8 mouse cellular contexts compared by ENCODE assay signal in genomic region chr8:71665331-71666130, GRCm38 (mm10). TPM values are rescaled to one million over a fixed set of nuclear protein-coding genes. Genes with fewer than 3 reads are reported as not detected.
DNase-seq lines count a peak whose midpoint lies in the region; ATAC-seq and TF ChIP-seq lines count a peak whose summit lies in the region.

No protein-coding gene starts in this region.

- H3K4me3 ChIP-seq in hindbrain, embryonic 14.5 days (replicated peaks; ENCODE audit: low read length): no peak overlapping the region
- H3K4me3 ChIP-seq in liver, adult 2 months (ENCODE audit: insufficient read depth, low read depth, low read length): no peak overlapping the region
- H3K4me3 ChIP-seq in midbrain, postnatal 0 days (ENCODE audit: low read depth, low read length): no peak overlapping the region

- WGBS in hindbrain, embryonic 14.5 days: 5% methylated on average over 22 of the region's 22 CpGs
- WGBS in liver, adult 2 months: 11% methylated on average over 21 of the region's 22 CpGs
- WGBS in midbrain, postnatal 0 days: 10% methylated on average over 20 of the region's 22 CpGs

- H3K4me1 ChIP-seq in hindbrain, embryonic 14.5 days (replicated peaks; ENCODE audit: control insufficient read depth, insufficient read depth, low read length): peaks cover 36% of the 10 kb centered on the region
- H3K4me1 ChIP-seq in liver, adult 2 months (ENCODE audit: control insufficient read depth, insufficient read depth, low read length): 0 out of 2 replicates have a peak, but pooled peaks cover 2% of the 10 kb centered on the region
- H3K4me1 ChIP-seq in midbrain, postnatal 0 days (ENCODE audit: insufficient read depth, low read length): peaks cover 17% of the 10 kb centered on the region; the same call in 1 of the 2 replicates

- no peak for TF ChIP-seq CTCF in liver, adult 2 months (IDR thresholded peaks at IDR 0.05; ENCODE audit: low read depth, low read length)
- no peak for TF ChIP-seq CTCF in midbrain, postnatal 0 days (IDR thresholded peaks at IDR 0.05)

- peaks cover 1% of the 10 kb centered on the region for H3K27me3 ChIP-seq in hindbrain, embryonic 14.5 days (ENCODE audit: control insufficient read depth, insufficient read depth, low read length)
- peaks cover 2% of the 10 kb centered on the region; the same call in 1 of the 2 replicates for H3K27me3 ChIP-seq in liver, adult 2 months (ENCODE audit: control insufficient read depth, insufficient read depth, low read length)
- H3K27me3 ChIP-seq in midbrain, postnatal 0 days (ENCODE audit: insufficient read depth, low read length): no peaks in the 10 kb centered on the region

- H3K36me3 ChIP-seq in hindbrain, embryonic 14.5 days (replicated peaks; ENCODE audit: control insufficient read depth, insufficient read depth): peaks cover 25% of the 10 kb centered on the region
- H3K36me3 ChIP-seq in liver, adult 2 months (ENCODE audit: control insufficient read depth, insufficient read depth, low read length): no peaks in the 10 kb centered on the region
- peaks cover 33% of the 10 kb centered on the region for H3K36me3 ChIP-seq in midbrain, postnatal 0 days (ENCODE audit: insufficient read depth, low read length)

- no peaks in the 10 kb centered on the region for H3K79me2 ChIP-seq in liver, adult 2 months (ENCODE audit: control insufficient read depth, insufficient read depth, low read length)

- peak overlapping the region; percentile 16; the same call in 1 of the 2 replicates for H3K4me2 ChIP-seq in hindbrain, embryonic 14.5 days (replicated peaks)
- H3K4me2 ChIP-seq in midbrain, postnatal 0 days (ENCODE audit: low read depth, low read length, poor library complexity, severe bottlenecking): peak overlapping the region; percentile 9; the same call in 1 of the 2 replicates

- peak; percentile 53 for DNase-seq in ovary, adult 18-20 months (ENCODE audit: low spot score)
- DNase-seq in ovary, postnatal 10 days (ENCODE audit: low spot score): no peak
- peak; percentile 70 for DNase-seq in c-Kit-positive CD71-negative TER-119-negative erythroid progenitor cells, embryonic 14.5 days (ENCODE audit: low read depth)
- no peak for DNase-seq in hindbrain, embryonic 14.5 days (ENCODE audit: low spot score)
- DNase-seq in liver, adult 2 months (ENCODE audit: extremely low read depth, low read depth, low spot score): peak; percentile 38
- DNase-seq in midbrain, postnatal 0 days (ENCODE audit: low spot score): peak; percentile 40
- peak; percentile 59 for DNase-seq in thymus, postnatal 25 days
- no peak for DNase-seq in gastrocnemius, postnatal 25 days

- no peaks in the 10 kb centered on the region for H3K9me3 ChIP-seq in hindbrain, embryonic 14.5 days (ENCODE audit: control insufficient read depth, low read length)
- H3K9me3 ChIP-seq in midbrain, postnatal 0 days (ENCODE audit: low read length): no peaks in the 10 kb centered on the region

- H3K9ac ChIP-seq in hindbrain, embryonic 14.5 days: no peak overlapping the region
- H3K9ac ChIP-seq in liver, adult 2 months (ENCODE audit: low read depth, low read length): no peak overlapping the region
- no peak overlapping the region for H3K9ac ChIP-seq in midbrain, postnatal 0 days (replicated peaks; ENCODE audit: low read length, poor library complexity, severe bottlenecking)

- TF ChIP-seq POLR2A in liver, adult 2 months (IDR thresholded peaks at IDR 0.05; ENCODE audit: extremely low read depth, insufficient read depth, low read length): no peak

- no peak overlapping the region for H3K27ac ChIP-seq in hindbrain, embryonic 14.5 days
- no peak overlapping the region for H3K27ac ChIP-seq in liver, adult 2 months (replicated peaks; ENCODE audit: insufficient read depth, low read depth, low read length)
- H3K27ac ChIP-seq in midbrain, postnatal 0 days (ENCODE audit: low read depth, low read length): no peak overlapping the region

- peak; percentile 29; the same call in 1 of the 2 replicates for ATAC-seq in hindbrain, embryonic 14.5 days (ENCODE audit: low FRiP score)
- no peak for ATAC-seq in midbrain, postnatal 0 days (ENCODE audit: low FRiP score)

RNA-seq across cellular contexts. Expression of gene Unc13a, which starts 6.0 kb away (rescaled TPM):
- polyA plus RNA-seq in hindbrain, embryonic 14.5 days (2014; fragmentation: Nextera tagmentation; extraction: Ambion mirVana): 16.6 and 16.7 TPM in 2 replicates
- 0.09 and 0.20 TPM in 2 replicates for total RNA-seq in liver, adult 2 months (2014; rRNA removed)
- polyA plus RNA-seq in liver, adult 2 months (2012; rRNA removed): 0.15 and 0.72 TPM in 2 replicates
- 69.0 and 70.8 TPM in 2 replicates for total RNA-seq in midbrain, postnatal 0 days (2014; rRNA removed)
- polyA plus RNA-seq in midbrain, postnatal 0 days (2015; fragmentation: Nextera tagmentation; extraction: Ambion mirVana): 14.5 and 16.2 TPM in 2 replicates
- under 1 TPM in 1 of 2 experiments, not detected in 1; 0.29 TPM for total RNA-seq in gastrocnemius, postnatal 25 days (2021)

RNA-seq across cellular contexts. Expression of gene Jak3, which starts 10.6 kb away (rescaled TPM):
- polyA plus RNA-seq in hindbrain, embryonic 14.5 days (2014; fragmentation: Nextera tagmentation; extraction: Ambion mirVana): 5.4 TPM in 2 replicates
- 4.0 and 4.6 TPM in 2 replicates for total RNA-seq in liver, adult 2 months (2014; rRNA removed)
- polyA plus RNA-seq in liver, adult 2 months (2012; rRNA removed): 5.7 and 7.9 TPM in 2 replicates
- 9.0 and 12.3 TPM in 2 replicates for total RNA-seq in midbrain, postnatal 0 days (2014; rRNA removed)
- polyA plus RNA-seq in midbrain, postnatal 0 days (2015; fragmentation: Nextera tagmentation; extraction: Ambion mirVana): 6.4 and 7.1 TPM in 2 replicates
- 1 to 10 TPM; 1.9 to 3.0 TPM for total RNA-seq in gastrocnemius, postnatal 25 days (2021)

RNA-seq across cellular contexts. Expression of gene Insl3, which starts 23.5 kb away (rescaled TPM):
- polyA plus RNA-seq in hindbrain, embryonic 14.5 days (2014; fragmentation: Nextera tagmentation; extraction: Ambion mirVana): 1.4 and 1.5 TPM in 2 replicates
- total RNA-seq in liver, adult 2 months (2014; rRNA removed): 0.74 and 1.1 TPM in 2 replicates
- polyA plus RNA-seq in liver, adult 2 months (2012; rRNA removed): 4.9 and 8.2 TPM in 2 replicates
- not detected in 2 replicates for total RNA-seq in midbrain, postnatal 0 days (2014; rRNA removed)
- 1.2 and 2.1 TPM in 2 replicates for polyA plus RNA-seq in midbrain, postnatal 0 days (2015; fragmentation: Nextera tagmentation; extraction: Ambion mirVana)
- 1 to 10 TPM in 1 of 2 experiments, under 1 TPM in 1; 0.49 to 2.7 TPM for total RNA-seq in gastrocnemius, postnatal 25 days (2021)

RNA-seq across cellular contexts. Expression of gene B3gnt3, which starts 36.1 kb away (rescaled TPM):
- polyA plus RNA-seq in hindbrain, embryonic 14.5 days (2014; fragmentation: Nextera tagmentation; extraction: Ambion mirVana): 0.21 and 0.41 TPM in 2 replicates
- 0.92 and 1.3 TPM in 2 replicates for total RNA-seq in liver, adult 2 months (2014; rRNA removed)
- polyA plus RNA-seq in liver, adult 2 months (2012; rRNA removed): 1.5 and 2.6 TPM in 2 replicates
- 0.24 and 1.6 TPM in 2 replicates for total RNA-seq in midbrain, postnatal 0 days (2014; rRNA removed)
- polyA plus RNA-seq in midbrain, postnatal 0 days (2015; fragmentation: Nextera tagmentation; extraction: Ambion mirVana): 0.31 and 0.50 TPM in 2 replicates
- total RNA-seq in gastrocnemius, postnatal 25 days (2021): 1 to 10 TPM; 1.5 to 3.8 TPM

RNA-seq across cellular contexts. Expression of gene Colgalt1, which starts 54.7 kb away (rescaled TPM):
- polyA plus RNA-seq in hindbrain, embryonic 14.5 days (2014; fragmentation: Nextera tagmentation; extraction: Ambion mirVana): 62.4 and 66.0 TPM in 2 replicates
- total RNA-seq in liver, adult 2 months (2014; rRNA removed): 43.2 and 55.0 TPM in 2 replicates
- polyA plus RNA-seq in liver, adult 2 months (2012; rRNA removed): 65.3 and 77.3 TPM in 2 replicates
- 104 and 106 TPM in 2 replicates for total RNA-seq in midbrain, postnatal 0 days (2014; rRNA removed)
- polyA plus RNA-seq in midbrain, postnatal 0 days (2015; fragmentation: Nextera tagmentation; extraction: Ambion mirVana): 62.8 TPM in 2 replicates
- total RNA-seq in gastrocnemius, postnatal 25 days (2021): 10 to 100 TPM; 35.3 to 36.0 TPM

Comparison
In these comparisons a context has a peak if more than half of its experiments do, and no peak if none do; other contexts are left out.
1. DNase-seq: peak in ovary, adult 18-20 months (single experiment), c-Kit-positive CD71-negative TER-119-negative erythroid progenitor cells, embryonic 14.5 days (single experiment), liver, adult 2 months (single experiment), midbrain, postnatal 0 days (single experiment) and thymus, postnatal 25 days (single experiment); none in ovary, postnatal 10 days (single experiment), hindbrain, embryonic 14.5 days (single experiment) and gastrocnemius, postnatal 25 days (single experiment).
2. RNA of gene Unc13a, which starts 6.0 kb away (total RNA-seq): 69.0 to 70.8 TPM in midbrain, postnatal 0 days; 0.29 TPM in gastrocnemius, postnatal 25 days and 0.09 to 0.20 TPM in liver, adult 2 months; every median in the first group is over 10 times any median in the second.